19 mouse cellular contexts compared by ENCODE assay signal in genomic region chr12:12292043-12292618, GRCm38 (mm10). TPM values are rescaled to one million over a fixed set of nuclear protein-coding genes. Genes with fewer than 3 reads are reported as not detected.
DNase-seq lines count a peak whose midpoint lies in the region; ATAC-seq and TF ChIP-seq lines count a peak whose summit lies in the region.
"Had no signal": no experiment of that assay in that cellular context is flagged by ENCODE, and none has a peak within 500 bp of the region (broad histone marks: within the 10 kb centered on the region; RNA-seq: fewer than 3 reads in every experiment).

No protein-coding gene starts in this region.

- ATAC-seq in common myeloid progenitor, adult 5-6 weeks (replicated peaks; ENCODE audit: low read depth, poor library complexity, severe bottlenecking): peak; percentile 34
- no peak for ATAC-seq in midbrain, postnatal 0 days (ENCODE audit: low FRiP score)

- no peaks in the 10 kb centered on the region for H3K9me3 ChIP-seq in midbrain, postnatal 0 days (ENCODE audit: low read length)
- H3K9me3 ChIP-seq: limb, embryonic 10.5 days; neural tube, embryonic 12.5 days had no signal

- peaks cover 18% of the 10 kb centered on the region for H3K4me1 ChIP-seq in midbrain, postnatal 0 days (ENCODE audit: insufficient read depth, low read length)

- TF ChIP-seq CTCF in layer of hippocampus, adult 2 months (conservative IDR thresholded peaks at IDR 0.05): no peak
- TF ChIP-seq CTCF in midbrain, postnatal 0 days (IDR thresholded peaks at IDR 0.05): no peak

- H3K9ac ChIP-seq in midbrain, postnatal 0 days (replicated peaks; ENCODE audit: low read length, poor library complexity, severe bottlenecking): peak overlapping the region; percentile 29; the same call in 1 of the 2 replicates
- H3K9ac ChIP-seq: liver, embryonic 14.5 days; neural tube, embryonic 12.5 days had no signal

- H3K27ac ChIP-seq in layer of hippocampus, adult 2 months: peak overlapping the region; percentile 6; the same call in 1 of the 2 replicates
- peak overlapping the region; percentile 32; the same call in 1 of the 2 replicates for H3K27ac ChIP-seq in midbrain, postnatal 0 days (ENCODE audit: low read depth, low read length)
- H3K27ac ChIP-seq: limb, embryonic 10.5 days; liver, embryonic 14.5 days; neural tube, embryonic 12.5 days had no signal

- intact Hi-C loops in heart, postnatal 36 days (cut with DNase I): no loop called here

- 31% methylated on average over 5 of the region's 5 CpGs for WGBS in midbrain, postnatal 0 days

- peak; percentile 88 for DNase-seq in heart, adult 11 months
- DNase-seq in heart, postnatal 36 days: no peak
- no peak for DNase-seq in layer of hippocampus, adult 2 months (ENCODE audit: low spot score in 2 of 2)
- DNase-seq in layer of hippocampus, adult 8-10 months (ENCODE audit: low spot score in 2 of 2): no peak
- DNase-seq in midbrain, postnatal 0 days (ENCODE audit: low spot score): peak; percentile 44
- DNase-seq in liver: no peak
- no peak for DNase-seq in right cerebral cortex, adult 2 months (ENCODE audit: low spot score in 2 of 2)
- DNase-seq: cerebellum, adult 8-10 months; embryo, embryonic 11 days; kidney, adult 8-10 months; kidney, postnatal 36 days; layer of hippocampus, postnatal 36 days; retina, postnatal 1 day; thymus, adult 18-20 months had no signal

- no peak overlapping the region for H3K4me2 ChIP-seq in midbrain, postnatal 0 days (ENCODE audit: low read depth, low read length, poor library complexity, severe bottlenecking)
- H3K4me2 ChIP-seq: neural tube, embryonic 12.5 days had no signal

- H3K36me3 ChIP-seq in midbrain, postnatal 0 days (ENCODE audit: insufficient read depth, low read length): no peaks in the 10 kb centered on the region
- H3K36me3 ChIP-seq: limb, embryonic 10.5 days; neural tube, embryonic 12.5 days had no signal

- no peaks in the 10 kb centered on the region for H3K27me3 ChIP-seq in midbrain, postnatal 0 days (ENCODE audit: insufficient read depth, low read length)
- H3K27me3 ChIP-seq: neural tube, embryonic 12.5 days had no signal

- no peak overlapping the region for H3K4me3 ChIP-seq in layer of hippocampus, adult 2 months
- H3K4me3 ChIP-seq in midbrain, postnatal 0 days (ENCODE audit: low read depth, low read length): no peak overlapping the region
- H3K4me3 ChIP-seq: limb, embryonic 10.5 days; neural tube, embryonic 12.5 days had no signal

RNA-seq across cellular contexts. Expression of gene Fam49a, which starts 30.2 kb away (rescaled TPM):
- 10 to 100 TPM in 1 of 2 experiments, 1 to 10 TPM in 1; 8.6 to 10.5 TPM for total RNA-seq in heart, postnatal 36 days (2021)
- 100 to 1,000 TPM; 178 to 186 TPM for total RNA-seq in layer of hippocampus, adult 2 months (2021)
- total RNA-seq in layer of hippocampus, adult 8-10 months (2022): 100 to 1,000 TPM; 159 to 187 (median 169) TPM
- 15.6 and 16.5 TPM in 2 replicates for total RNA-seq in common myeloid progenitor, adult 5-6 weeks (2017)
- total RNA-seq in midbrain, postnatal 0 days (2014; rRNA removed): 88.2 and 96.7 TPM in 2 replicates
- polyA plus RNA-seq in midbrain, postnatal 0 days (2015; fragmentation: Nextera tagmentation; extraction: Ambion mirVana): 58.3 and 60.0 TPM in 2 replicates
- polyA plus RNA-seq: C2C12 had no signal

Comparison
In these comparisons a context has a peak if more than half of its experiments do, and no peak if none do; other contexts are left out.
1. DNase-seq: peak in heart, adult 11 months (single experiment) and midbrain, postnatal 0 days (single experiment); none in heart, postnatal 36 days (0 of 2), layer of hippocampus, adult 2 months (0 of 2), layer of hippocampus, adult 8-10 months (0 of 2), liver (single experiment) and right cerebral cortex, adult 2 months (0 of 2).